Mouse (Mus musculus): ENCODE results near the gene Ccdc61. TPM values are rescaled to one million over a fixed set of nuclear protein-coding genes. Genes with fewer than 3 reads are reported as not detected.

The Ccdc61 gene
- total RNA-seq (2021), result 10 to 100 TPM; 10.5 to 11.0 TPM
- long read RNA-seq, experiment 1, transcript Ccdc61-201 (14 exons, 2,022 nt), result major isoform, 7 of 13 reads
- long read RNA-seq, experiment 1, partial matches to known transcripts, result 2 of 13 reads
- long read RNA-seq, experiment 1, other reads (novel, unspliced or antisense), result 2 of 13 reads
- long read RNA-seq, experiment 2, partial matches to known transcripts, result 1 of 9 reads
- long read RNA-seq, experiment 2, other reads (novel, unspliced or antisense), result 5 of 9 reads

- peak within 1 kb of the TSS; percentile 76 for H3K4me3 ChIP-seq
- TF ChIP-seq CTCF (IDR thresholded peaks at IDR 0.05), result no peak
- intact Hi-C loops (cut with DNase I), result no loop called here
- DNase-seq (ENCODE audit: extremely low spot score in 1 of 2, low spot score in 2 of 2), result peak; percentile 95 to 96
- peak within 1 kb of the TSS; percentile 51; the same call in 1 of the 2 replicates for H3K27ac ChIP-seq
Observed at GRCm38 (mm10) chr7:18910241-18910831, at the start of gene Ccdc61. Gene Ccdc61, minus strand, starts transcription at chr7:18910415.

- no peak for DNase-seq (ENCODE audit: extremely low spot score in 1 of 2, low spot score in 2 of 2)
- Histone ChIP-seq H3K4me3 (no peak overlapping the region), H3K27ac (no peak overlapping the region; the same call in 1 of the 2 replicates)
- no peak for TF ChIP-seq CTCF (IDR thresholded peaks at IDR 0.05)
- intact Hi-C loops (cut with DNase I), result no loop called here
Observed at GRCm38 (mm10) chr7:18959446-18959845, 49.2 kb upstream of the Ccdc61 start.

GRCm38 (mm10) chr7:18958384-18958766 lies 48.2 kb upstream of the Ccdc61 start:
- intact Hi-C loops (cut with DNase I), result loop anchor here (1.0 kb wide), 1 partner anchor 32 kb away; no protein-coding TSS in a partner anchor
- Histone ChIP-seq H3K27ac (peak overlapping the region; percentile 26; the same call in 1 of the 2 replicates), H3K4me3 (peak overlapping the region; percentile 38)
- DNase-seq (ENCODE audit: extremely low spot score in 1 of 2, low spot score in 2 of 2), result no peak
- TF ChIP-seq CTCF (IDR thresholded peaks at IDR 0.05), result no peak

- no peak for TF ChIP-seq CTCF (IDR thresholded peaks at IDR 0.05)
- intact Hi-C loops (cut with DNase I), result loop anchor here (1.0 to 2.0 kb wide), 2 partner anchors 33 kb away; partner anchors contain the start of gene Nova2
- H3K4me3 ChIP-seq, result peak overlapping the region; percentile 38
Observed at GRCm38 (mm10) chr7:18957569-18958383, 47.6 kb upstream of the Ccdc61 start.

GRCm38 (mm10) chr7:18951397-18951796 lies 41.2 kb upstream of the Ccdc61 start:
- no peak for DNase-seq (ENCODE audit: extremely low spot score in 1 of 2, low spot score in 2 of 2)
- Histone ChIP-seq H3K27ac (peak overlapping the region; percentile 70), H3K4me3 (no peak overlapping the region)
- intact Hi-C loops (cut with DNase I), result loop anchor here (2.0 kb wide), 1 partner anchor 25 kb away; no protein-coding TSS in a partner anchor
- no peak for TF ChIP-seq CTCF (IDR thresholded peaks at IDR 0.05)

More at GRCm38 (mm10) chr7:18957569-18958383, 47.6 kb upstream of the Ccdc61 start:
- DNase-seq (ENCODE audit: extremely low spot score in 1 of 2, low spot score in 2 of 2), result peak; percentile 63 to 74
- H3K27ac ChIP-seq, result peak overlapping the region; percentile 67

GRCm38 (mm10) chr7:18950523-18951315 lies 40.5 kb upstream of the Ccdc61 start:
- Histone ChIP-seq H3K27ac (peak overlapping the region; percentile 70), H3K4me3 (peak overlapping the region; percentile 4; the same call in 1 of the 2 replicates)
- intact Hi-C loops (cut with DNase I), result loop anchor here (2.0 kb wide), 1 partner anchor 24 kb away; no protein-coding TSS in a partner anchor
- no peak for DNase-seq (ENCODE audit: extremely low spot score in 1 of 2, low spot score in 2 of 2)
- no peak for TF ChIP-seq CTCF (IDR thresholded peaks at IDR 0.05)

GRCm38 (mm10) chr7:18949781-18950522 lies 39.7 kb upstream of the Ccdc61 start:
- Histone ChIP-seq H3K27ac (peak overlapping the region; percentile 70), H3K4me3 (no peak overlapping the region)
- DNase-seq (ENCODE audit: extremely low spot score in 1 of 2, low spot score in 2 of 2), result peak; percentile 34 to 58
- intact Hi-C loops (cut with DNase I), result loop anchor here (2.0 kb wide), 1 partner anchor 23 kb away; no protein-coding TSS in a partner anchor
- no peak for TF ChIP-seq CTCF (IDR thresholded peaks at IDR 0.05)

- no peak for DNase-seq (ENCODE audit: extremely low spot score in 1 of 2, low spot score in 2 of 2)
- no peak overlapping the region for H3K4me3 ChIP-seq
- peak overlapping the region; percentile 81 for H3K27ac ChIP-seq
- intact Hi-C loops (cut with DNase I), result no loop called here
- TF ChIP-seq CTCF (IDR thresholded peaks at IDR 0.05), result no peak
Observed at GRCm38 (mm10) chr7:18948151-18948550, 37.9 kb upstream of the Ccdc61 start.

- no peak for DNase-seq (ENCODE audit: extremely low spot score in 1 of 2, low spot score in 2 of 2)
Observed at GRCm38 (mm10) chr7:18942815-18943214, 32.6 kb upstream of the Ccdc61 start.

GRCm38 (mm10) chr7:18942376-18942775 lies 32.2 kb upstream of the Ccdc61 start:
- peak in 1 of 2 experiments; percentile 67 for DNase-seq (ENCODE audit: extremely low spot score in 1 of 2, low spot score in 2 of 2)
- no peak for TF ChIP-seq CTCF (IDR thresholded peaks at IDR 0.05)
- Histone ChIP-seq H3K4me3 (no peak overlapping the region), H3K27ac (peak overlapping the region; percentile 70; the same call in 1 of the 2 replicates)
- intact Hi-C loops (cut with DNase I), result loop anchor here (2.0 kb wide), 1 partner anchor 18 kb away; the partner anchor contains the start of gene Nova2

More at GRCm38 (mm10) chr7:18942815-18943214, 32.6 kb upstream of the Ccdc61 start:
- TF ChIP-seq CTCF (IDR thresholded peaks at IDR 0.05), result no peak
- no peak overlapping the region for H3K4me3 ChIP-seq
- intact Hi-C loops (cut with DNase I), result loop anchor here (2.0 kb wide), 1 partner anchor 18 kb away; the partner anchor contains the start of gene Nova2
- H3K27ac ChIP-seq, result peak overlapping the region; percentile 70
